Mouse (Mus musculus) limb, embryonic 14.5 days (tissue): Measurements from ENCODE around the gene Tnfrsf13c. TPM values are rescaled to one million over a fixed set of nuclear protein-coding genes. Genes with fewer than 3 reads are reported as not detected.

Experiments
- ATAC-seq: fragments of 200-750 bp; cut with Nextera tagmentation; 2 replicates; pipeline ENCODE4 v1.8.0; 2017; ENCODE audit warnings: low read depth, moderate number of reproducible peaks, moderate TSS enrichment; ENCODE audit not compliant: low FRiP score
- DNase-seq: peaks from one replicate; pipeline ENCODE4 v3.0.0-alpha.2; 2015; ENCODE audit warnings: low spot score
- H3K27ac ChIP-seq: fragments of 300-500 bp; sonication (generic); replicated peaks from 2 replicates; pipeline ENCODE4 v1.5.1; 2014; ENCODE audit warnings: low read depth, mild to moderate bottlenecking, low read length, moderate library complexity, mixed read lengths
- H3K27me3 ChIP-seq: fragments of 300-500 bp; sonication (generic); 2 replicates; pipeline ENCODE4 v1.6.1; 2014; ENCODE audit warnings: low read length, mixed read lengths; ENCODE audit not compliant: control insufficient read depth, insufficient read depth
- H3K36me3 ChIP-seq: fragments of 300-500 bp; sonication (generic); 2 replicates; pipeline ENCODE4 v1.6.1; 2014; ENCODE audit warnings: mild to moderate bottlenecking, low read length, moderate library complexity, mixed read lengths; ENCODE audit not compliant: control insufficient read depth, insufficient read depth
- H3K4me1 ChIP-seq: fragments of 300-500 bp; sonication (generic); 2 replicates; pipeline ENCODE4 v1.6.1; 2014; ENCODE audit warnings: antibody characterized with exemption, low read length, mixed read lengths; ENCODE audit not compliant: control insufficient read depth, insufficient read depth
- H3K4me2 ChIP-seq: fragments of 300-500 bp; sonication (generic); replicated peaks from 2 replicates; pipeline ENCODE4 v1.6.1; 2014; ENCODE audit warnings: low read depth, mild to moderate bottlenecking, low read length, moderate library complexity; ENCODE audit not compliant: severe bottlenecking
- H3K4me3 ChIP-seq: fragments of 300-500 bp; sonication (generic); replicated peaks from 2 replicates; pipeline ENCODE4 v1.5.1; 2014; ENCODE audit warnings: low read length
- H3K9ac ChIP-seq: fragments of 300-500 bp; sonication (generic); 2 replicates; pipeline ENCODE4 v1.6.1; 2014; ENCODE audit warnings: mild to moderate bottlenecking, low read depth, low read length, moderate library complexity; ENCODE audit not compliant: severe bottlenecking
- H3K9me3 ChIP-seq: fragments of 300-500 bp; sonication (generic); 2 replicates; pipeline ENCODE4 v1.6.1; 2016; ENCODE audit warnings: low read length; ENCODE audit not compliant: control insufficient read depth
- POLR2A ChIP-seq: fragments of 200-500 bp; IDR thresholded peaks from 2 replicates; pipeline ENCODE4 v1.8.0; 2012; ENCODE audit warnings: inconsistent platforms, mild to moderate bottlenecking, moderate library complexity, borderline replicate concordance; ENCODE audit not compliant: insufficient read depth, insufficient read length; ENCODE audit errors: extremely low read depth
- WGBS: fragments of 180-500 bp; shearing (Covaris S2); extraction: QIAGEN DNeasy Blood & Tissue Kit; methylation state at CpG from one replicate; pipeline ENCODE4 v1.1.7; 2014; 5-methylcytosine and 5-hydroxymethylcytosine counted together
- polyA plus RNA-seq, 2 experiments: library from polyadenylated mRNA; depleted of rRNA in 1 of 2; stranded (reverse) in 1 of 2; unstranded in 1 of 2; fragments of >200 nt; fragmentation: Nextera tagmentation in 1 of 2; extraction: Ambion mirVana in 1 of 2; gene quantifications; 2 replicates each; pipeline versions ENCODE4 v1.2.1 to v1.2.3; 2012 to 2014

The Tnfrsf13c gene
- polyA plus RNA-seq, 2 experiments: 0.22 to 0.29 TPM

GRCm38 (mm10) chr15:82192617-82193016, 31.6 kb downstream of the Tnfrsf13c start:
- no peak for DNase-seq
- TF ChIP-seq POLR2A: no peak
- 91% methylated on average over 8 of the region's 8 CpGs for whole genome bisulfite sequencing
- Histone ChIP-seq H3K9ac (no peak overlapping the region), H3K27me3 (no peaks in the 10 kb centered on the region), H3K36me3 (peaks cover 94% of the 10 kb centered on the region), H3K4me2 (no peak overlapping the region), H3K27ac (no peak overlapping the region), H3K9me3 (no peaks in the 10 kb centered on the region), H3K4me1 (no peaks in the 10 kb centered on the region), H3K4me3 (no peak overlapping the region)
- ATAC-seq: no peak

GRCm38 (mm10) chr15:82188481-82189240, 35.5 kb downstream of the Tnfrsf13c start:
- no peak for TF ChIP-seq POLR2A
- no peak overlapping the region for H3K27ac ChIP-seq
- H3K27me3 ChIP-seq: no peaks in the 10 kb centered on the region
- H3K4me2 ChIP-seq: no peak overlapping the region
- 92% methylated on average over 10 of the region's 10 CpGs for WGBS
- no peak overlapping the region for H3K4me3 ChIP-seq
- no peak for DNase-seq
- H3K9ac ChIP-seq: no peak overlapping the region
- H3K36me3 ChIP-seq: peaks cover 95% of the 10 kb centered on the region
- H3K9me3 ChIP-seq: no peaks in the 10 kb centered on the region
- H3K4me1 ChIP-seq: no peaks in the 10 kb centered on the region
- ATAC-seq: no peak

GRCm38 (mm10) chr15:82187924-82188323, 36.2 kb downstream of the Tnfrsf13c start:
- DNase-seq (no peak), ATAC-seq (no peak)
- 94% methylated on average over 1 of the region's 1 CpGs for WGBS
- no peak overlapping the region for H3K4me2 ChIP-seq
- no peak overlapping the region for H3K27ac ChIP-seq
- no peak overlapping the region for H3K4me3 ChIP-seq
- peaks cover 95% of the 10 kb centered on the region for H3K36me3 ChIP-seq
- TF ChIP-seq POLR2A: no peak
- H3K4me1 ChIP-seq: no peaks in the 10 kb centered on the region
- H3K27me3 ChIP-seq: no peaks in the 10 kb centered on the region
- no peak overlapping the region for H3K9ac ChIP-seq
- H3K9me3 ChIP-seq: no peaks in the 10 kb centered on the region

GRCm38 (mm10) chr15:82187401-82187800, 36.8 kb downstream of the Tnfrsf13c start:
- TF ChIP-seq POLR2A: no peak
- ATAC-seq: no peak
- H3K9me3 ChIP-seq: no peaks in the 10 kb centered on the region
- H3K9ac ChIP-seq: no peak overlapping the region
- no peak for DNase-seq
- H3K4me1 ChIP-seq: no peaks in the 10 kb centered on the region
- H3K27me3 ChIP-seq: no peaks in the 10 kb centered on the region
- WGBS: 86% methylated on average over 4 of the region's 4 CpGs
- peaks cover 95% of the 10 kb centered on the region for H3K36me3 ChIP-seq
- no peak overlapping the region for H3K27ac ChIP-seq
- no peak overlapping the region for H3K4me3 ChIP-seq
- no peak overlapping the region for H3K4me2 ChIP-seq

- H3K4me3 ChIP-seq: no peak overlapping the region
- H3K4me2 ChIP-seq: no peak overlapping the region
- no peak for ATAC-seq
- WGBS: 93% methylated on average over 5 of the region's 5 CpGs
- no peak overlapping the region for H3K27ac ChIP-seq
- DNase-seq: no peak
- H3K27me3 ChIP-seq: no peaks in the 10 kb centered on the region
- no peak for TF ChIP-seq POLR2A
- H3K36me3 ChIP-seq: peaks cover 95% of the 10 kb centered on the region
- H3K9ac ChIP-seq: no peak overlapping the region
- no peaks in the 10 kb centered on the region for H3K9me3 ChIP-seq
- no peaks in the 10 kb centered on the region for H3K4me1 ChIP-seq
Observed at GRCm38 (mm10) chr15:82186931-82187330, 37.2 kb downstream of the Tnfrsf13c start.
